Comparison of ENCODE assay signal across 13 mouse cellular contexts in the genomic region with DNA sequence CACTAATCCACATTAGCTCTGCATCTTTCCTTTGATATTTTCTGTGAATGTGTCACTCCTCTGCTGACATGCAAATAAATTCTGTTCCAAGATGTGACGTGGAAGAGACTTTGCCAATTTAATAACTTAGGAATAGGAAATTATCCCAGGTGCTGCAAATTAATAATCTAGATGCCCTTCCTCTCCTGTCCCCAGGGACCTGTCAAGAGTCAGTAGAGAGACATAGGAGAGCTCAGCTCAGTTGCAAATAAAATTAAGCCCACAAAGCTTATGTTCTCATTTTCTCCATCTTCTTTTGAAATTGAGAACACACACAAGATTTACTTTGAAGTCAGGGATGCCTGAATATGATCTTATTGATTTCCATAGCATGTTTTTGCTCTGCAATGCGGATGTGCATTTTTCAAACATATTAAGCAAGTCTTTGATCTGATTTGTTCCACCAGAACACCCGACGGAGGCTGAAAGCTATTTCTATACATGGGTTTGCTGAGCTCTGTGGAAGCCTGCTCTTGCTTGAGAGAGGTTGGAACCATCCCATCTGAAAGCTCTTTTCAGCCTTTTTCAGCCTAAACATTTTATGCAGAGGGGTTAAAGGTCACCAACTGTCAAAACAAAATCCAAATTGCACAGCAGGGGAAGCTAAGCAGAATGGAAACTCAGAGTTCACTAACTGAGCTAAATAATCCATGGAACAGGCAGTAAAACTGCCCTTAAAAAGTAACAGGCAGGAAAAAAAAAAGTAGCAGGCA. TPM values are rescaled to one million over a fixed set of nuclear protein-coding genes. Genes with fewer than 3 reads are reported as not detected.
A peak's percentile ranks its signal among the peaks of the same experiment; 100 is the strongest.
DNase-seq lines count a peak whose midpoint lies in the region; ATAC-seq and TF ChIP-seq lines count a peak whose summit lies in the region.
"Had no signal": no experiment of that assay in that cellular context is flagged by ENCODE, and none has a peak within 500 bp of the region (broad histone marks: within the 10 kb centered on the region; RNA-seq: fewer than 3 reads in every experiment).

No protein-coding gene starts in this region.

- no peaks in the 10 kb centered on the region for H3K27me3 ChIP-seq in hindbrain, embryonic 11.5 days (ENCODE audit: control insufficient read depth, insufficient read depth, low read length)
- H3K27me3 ChIP-seq in hindbrain, embryonic 13.5 days, result no peaks in the 10 kb centered on the region
- H3K27me3 ChIP-seq in hindbrain, embryonic 12.5 days, result no peaks in the 10 kb centered on the region
- no peaks in the 10 kb centered on the region for H3K27me3 ChIP-seq in midbrain, embryonic 13.5 days
- H3K27me3 ChIP-seq: CH12.LX; megakaryocyte, embryonic 14.5 days had no signal

- H3K27ac ChIP-seq in hindbrain, embryonic 11.5 days (ENCODE audit: low read depth, low read length), result no peak overlapping the region
- no peak overlapping the region for H3K27ac ChIP-seq in hindbrain, embryonic 13.5 days
- H3K27ac ChIP-seq in hindbrain, embryonic 12.5 days, result peak overlapping the region; percentile 18; the same call in 1 of the 2 replicates
- H3K27ac ChIP-seq in midbrain, embryonic 13.5 days, result peak overlapping the region; percentile 15; the same call in 1 of the 2 replicates

- WGBS in hindbrain, embryonic 11.5 days, result 14% methylated on average over 4 of the region's 4 CpGs
- 20% methylated on average over 4 of the region's 4 CpGs for WGBS in hindbrain, embryonic 13.5 days
- WGBS in hindbrain, embryonic 12.5 days, result 16% methylated on average over 4 of the region's 4 CpGs
- 8% methylated on average over 4 of the region's 4 CpGs for WGBS in midbrain, embryonic 13.5 days

- H3K4me2 ChIP-seq in hindbrain, embryonic 11.5 days (replicated peaks; ENCODE audit: low read depth, low read length), result no peak overlapping the region
- no peak overlapping the region for H3K4me2 ChIP-seq in hindbrain, embryonic 13.5 days
- no peak overlapping the region for H3K4me2 ChIP-seq in hindbrain, embryonic 12.5 days (replicated peaks)
- H3K4me2 ChIP-seq in midbrain, embryonic 13.5 days (replicated peaks), result no peak overlapping the region

- peak; percentile 52 for DNase-seq in hindbrain, embryonic 11.5 days (ENCODE audit: low spot score)
- peak; percentile 76 for DNase-seq in brain, embryonic 14.5 days (ENCODE audit: low read depth)
- no peak for DNase-seq in spleen, adult 18-20 months
- DNase-seq in right cerebral cortex, postnatal 36 days (ENCODE audit: low spot score in 2 of 2), result no peak
- no peak for DNase-seq in urinary bladder, postnatal 14 days (ENCODE audit: low spot score)
- DNase-seq: cerebellum, adult 11 months; liver; thymus, postnatal 25 days had no signal

- H3K9ac ChIP-seq in hindbrain, embryonic 11.5 days (ENCODE audit: low read depth, low read length), result no peak overlapping the region
- H3K9ac ChIP-seq in hindbrain, embryonic 13.5 days, result no peak overlapping the region
- H3K9ac ChIP-seq in hindbrain, embryonic 12.5 days, result no peak overlapping the region
- H3K9ac ChIP-seq in midbrain, embryonic 13.5 days (replicated peaks), result no peak overlapping the region

- TF ChIP-seq POLR2A in brain, embryonic 14.5 days (IDR thresholded peaks at IDR 0.05; ENCODE audit: borderline replicate concordance, extremely low read depth, insufficient read depth, insufficient read length, poor library complexity, severe bottlenecking), result no peak

- no peak for TF ChIP-seq CTCF in brain, embryonic 14.5 days (IDR thresholded peaks at IDR 0.05; ENCODE audit: borderline replicate concordance, extremely low read depth, insufficient read depth, insufficient read length)

- H3K9me3 ChIP-seq in hindbrain, embryonic 11.5 days (ENCODE audit: control insufficient read depth, low read length), result no peaks in the 10 kb centered on the region
- no peaks in the 10 kb centered on the region for H3K9me3 ChIP-seq in hindbrain, embryonic 13.5 days
- no peaks in the 10 kb centered on the region for H3K9me3 ChIP-seq in hindbrain, embryonic 12.5 days (replicated peaks)
- H3K9me3 ChIP-seq in midbrain, embryonic 13.5 days, result no peaks in the 10 kb centered on the region; the same call in 1 of the 2 replicates
- H3K9me3 ChIP-seq: megakaryocyte, embryonic 14.5 days had no signal

- no peaks in the 10 kb centered on the region for H3K36me3 ChIP-seq in hindbrain, embryonic 11.5 days (ENCODE audit: control insufficient read depth, insufficient read depth, low read length)
- no peaks in the 10 kb centered on the region for H3K36me3 ChIP-seq in hindbrain, embryonic 13.5 days
- no peaks in the 10 kb centered on the region for H3K36me3 ChIP-seq in hindbrain, embryonic 12.5 days
- no peaks in the 10 kb centered on the region for H3K36me3 ChIP-seq in midbrain, embryonic 13.5 days

- H3K4me1 ChIP-seq in hindbrain, embryonic 11.5 days (replicated peaks; ENCODE audit: control insufficient read depth, insufficient read depth, low read length), result no peaks in the 10 kb centered on the region
- peaks cover 7% of the 10 kb centered on the region for H3K4me1 ChIP-seq in hindbrain, embryonic 13.5 days (replicated peaks)
- peaks cover 12% of the 10 kb centered on the region; the same call in 1 of the 2 replicates for H3K4me1 ChIP-seq in hindbrain, embryonic 12.5 days
- H3K4me1 ChIP-seq in midbrain, embryonic 13.5 days (replicated peaks), result peaks cover 12% of the 10 kb centered on the region; the same call in 1 of the 2 replicates
- H3K4me1 ChIP-seq: megakaryocyte, embryonic 14.5 days had no signal

- no peak for ATAC-seq in hindbrain, embryonic 11.5 days (ENCODE audit: low FRiP score)
- ATAC-seq in hindbrain, embryonic 13.5 days (ENCODE audit: low FRiP score), result no peak
- no peak for ATAC-seq in hindbrain, embryonic 12.5 days (ENCODE audit: low FRiP score)
- ATAC-seq in midbrain, embryonic 13.5 days, result 0 out of 2 replicates have a peak, but pooled peaks have one; percentile 24

- H3K4me3 ChIP-seq in hindbrain, embryonic 11.5 days (ENCODE audit: low read depth, low read length), result no peak overlapping the region
- no peak overlapping the region for H3K4me3 ChIP-seq in hindbrain, embryonic 13.5 days
- no peak overlapping the region for H3K4me3 ChIP-seq in hindbrain, embryonic 12.5 days
- no peak overlapping the region for H3K4me3 ChIP-seq in midbrain, embryonic 13.5 days (replicated peaks)
- H3K4me3 ChIP-seq: megakaryocyte, embryonic 14.5 days had no signal

RNA-seq across cellular contexts. Expression of a gene that starts 26.1 kb away (rescaled TPM):
- polyA plus RNA-seq in hindbrain, embryonic 11.5 days (2014; fragmentation: Nextera tagmentation; extraction: Ambion mirVana), result not detected in 2 replicates
- not detected in 2 replicates for polyA plus RNA-seq in hindbrain, embryonic 13.5 days (2015; fragmentation: Nextera tagmentation; extraction: Ambion mirVana)
- polyA plus RNA-seq in brain, embryonic 14.5 days (2012; rRNA removed), result not detected in 2 replicates
- not detected in 2 replicates for polyA plus RNA-seq in hindbrain, embryonic 12.5 days (2016; fragmentation: Nextera tagmentation; extraction: Ambion mirVana)
- polyA plus RNA-seq in midbrain, embryonic 13.5 days (2015; fragmentation: Nextera tagmentation; extraction: Ambion mirVana), result not detected in 2 replicates

Comparison
In these comparisons a context has a peak if more than half of its experiments do, and no peak if none do; other contexts are left out.
1. H3K27ac ChIP-seq: peak in hindbrain, embryonic 12.5 days (single experiment) and midbrain, embryonic 13.5 days (single experiment); none in hindbrain, embryonic 11.5 days (single experiment) and hindbrain, embryonic 13.5 days (single experiment).
2. DNase-seq: peak in hindbrain, embryonic 11.5 days (single experiment) and brain, embryonic 14.5 days (single experiment); none in spleen, adult 18-20 months (0 of 2), right cerebral cortex, postnatal 36 days (0 of 2) and urinary bladder, postnatal 14 days (single experiment).